Mouse (Mus musculus): ENCODE data around the gene Ndufs8. TPM values are rescaled to one million over a fixed set of nuclear protein-coding genes. Genes with fewer than 3 reads are reported as not detected.

Ndufs8 gene
- polyA plus RNA-seq, 1 experiment: 58.3 TPM

GRCm38 (mm10) chr19:3919928-3920327, 7.4 kb upstream of the Ndufs8 start:
- TF ChIP-seq CTCF (IDR thresholded peaks at IDR 0.05; ENCODE audit: control insufficient read depth, insufficient read depth, low read length): no peak
- no peak for TF ChIP-seq POLR2A (IDR thresholded peaks at IDR 0.05; ENCODE audit: borderline replicate concordance, control insufficient read depth, low read depth, low read length)
- no peak overlapping the region for H3K27ac ChIP-seq (ENCODE audit: control insufficient read depth, insufficient read depth, low read depth, low read length, poor library complexity)
- no peak overlapping the region for H3K4me3 ChIP-seq (replicated peaks; ENCODE audit: control insufficient read depth, low read depth, low read length)
- H3K4me1 ChIP-seq (ENCODE audit: control insufficient read depth, insufficient read depth, low read length): peaks cover 9% of the 10 kb centered on the region; the same call in 1 of the 2 replicates

- H3K27ac ChIP-seq (ENCODE audit: control insufficient read depth, insufficient read depth, low read depth, low read length, poor library complexity): no peak overlapping the region
- 78% methylated on average over 11 of the region's 11 CpGs for WGBS
- H3K4me3 ChIP-seq (replicated peaks; ENCODE audit: control insufficient read depth, low read depth, low read length): no peak overlapping the region
- TF ChIP-seq CTCF (IDR thresholded peaks at IDR 0.05; ENCODE audit: control insufficient read depth, insufficient read depth, low read length): no peak
- H3K4me1 ChIP-seq (ENCODE audit: control insufficient read depth, insufficient read depth, low read length): peaks cover 8% of the 10 kb centered on the region
These were observed 4.2 kb upstream of the Ndufs8 start for GRCm38 (mm10) chr19:3916727-3917126.

GRCm38 (mm10) chr19:3914535-3914934, 2.0 kb upstream of the Ndufs8 start:
- Histone ChIP-seq H3K27ac (ENCODE audit: control insufficient read depth, insufficient read depth, low read depth, low read length, poor library complexity) (peak overlapping the region; percentile 46; the same call in 1 of the 2 replicates), H3K4me1 (ENCODE audit: control insufficient read depth, insufficient read depth, low read length) (peaks cover 8% of the 10 kb centered on the region), H3K4me3 (replicated peaks; ENCODE audit: control insufficient read depth, low read depth, low read length) (no peak overlapping the region)

GRCm38 (mm10) chr19:3913692-3914091, 1.1 kb upstream of the Ndufs8 start:
- H3K4me3 ChIP-seq (replicated peaks; ENCODE audit: control insufficient read depth, low read depth, low read length): peak overlapping the region; percentile 78
- TF ChIP-seq CTCF (IDR thresholded peaks at IDR 0.05; ENCODE audit: control insufficient read depth, insufficient read depth, low read length): no peak
- TF ChIP-seq POLR2A (IDR thresholded peaks at IDR 0.05; ENCODE audit: borderline replicate concordance, control insufficient read depth, low read depth, low read length): no peak
- peaks cover 8% of the 10 kb centered on the region for H3K4me1 ChIP-seq (ENCODE audit: control insufficient read depth, insufficient read depth, low read length)
- 72% methylated on average over 8 of the region's 8 CpGs for WGBS
- H3K27ac ChIP-seq (ENCODE audit: control insufficient read depth, insufficient read depth, low read depth, low read length, poor library complexity): peak overlapping the region; percentile 58

More at GRCm38 (mm10) chr19:3914535-3914934, 2.0 kb upstream of the Ndufs8 start:
- 17% methylated on average over 5 of the region's 5 CpGs for WGBS
- no peak for TF ChIP-seq POLR2A (IDR thresholded peaks at IDR 0.05; ENCODE audit: borderline replicate concordance, control insufficient read depth, low read depth, low read length)
- no peak for TF ChIP-seq CTCF (IDR thresholded peaks at IDR 0.05; ENCODE audit: control insufficient read depth, insufficient read depth, low read length)

- WGBS: 81% methylated on average over 5 of the region's 5 CpGs
- TF ChIP-seq CTCF (IDR thresholded peaks at IDR 0.05; ENCODE audit: control insufficient read depth, insufficient read depth, low read length): no peak
- no peak for TF ChIP-seq POLR2A (IDR thresholded peaks at IDR 0.05; ENCODE audit: borderline replicate concordance, control insufficient read depth, low read depth, low read length)
- H3K4me1 ChIP-seq (ENCODE audit: control insufficient read depth, insufficient read depth, low read length): peaks cover 8% of the 10 kb centered on the region
- no peak overlapping the region for H3K27ac ChIP-seq (ENCODE audit: control insufficient read depth, insufficient read depth, low read depth, low read length, poor library complexity)
- no peak overlapping the region for H3K4me3 ChIP-seq (replicated peaks; ENCODE audit: control insufficient read depth, low read depth, low read length)
These were observed 2.4 kb downstream of the Ndufs8 start for GRCm38 (mm10) chr19:3910206-3910605.

DNA sequence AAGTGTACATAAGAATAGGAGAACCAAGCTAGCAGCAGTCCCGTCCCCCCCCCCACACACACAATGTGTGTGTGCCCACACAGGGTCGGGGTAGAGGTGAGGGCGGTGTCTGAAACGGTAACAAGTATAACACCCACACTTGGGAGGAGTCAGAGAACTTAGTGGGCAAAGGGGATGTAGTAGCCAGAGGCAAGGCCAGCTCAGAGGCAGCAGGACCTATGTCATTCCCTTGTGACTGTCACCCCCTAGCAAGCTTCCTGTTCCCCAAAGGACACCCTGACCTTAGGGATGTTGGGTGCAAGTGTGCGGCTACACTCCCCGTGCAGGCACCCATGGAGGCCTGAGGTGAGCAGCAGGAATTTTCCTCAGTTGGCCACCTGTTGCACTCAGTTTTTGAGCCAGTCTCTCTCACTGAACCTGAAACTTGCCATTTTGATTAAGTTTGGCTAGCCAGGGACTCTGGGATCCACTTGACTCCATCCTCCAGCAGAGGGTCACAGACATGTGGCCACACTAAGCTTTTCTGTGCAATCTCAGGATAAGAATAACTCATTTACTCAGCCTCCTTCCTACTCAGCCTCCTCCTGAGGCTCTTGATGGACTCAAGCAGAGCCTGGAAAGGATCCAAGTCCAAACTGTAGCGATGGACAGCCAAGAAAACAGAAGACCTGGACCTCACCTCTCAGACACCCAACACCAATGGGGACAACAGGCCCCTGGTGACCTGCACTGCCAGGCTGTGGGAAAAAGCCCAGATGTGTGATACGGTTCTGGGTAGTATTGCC, 4.5 kb downstream of the Ndufs8 start:
- TF ChIP-seq POLR2A (IDR thresholded peaks at IDR 0.05; ENCODE audit: borderline replicate concordance, control insufficient read depth, low read depth, low read length): no peak
- TF ChIP-seq CTCF (IDR thresholded peaks at IDR 0.05; ENCODE audit: control insufficient read depth, insufficient read depth, low read length): no peak
- no peak overlapping the region for H3K27ac ChIP-seq (ENCODE audit: control insufficient read depth, insufficient read depth, low read depth, low read length, poor library complexity)
- no peak overlapping the region for H3K4me3 ChIP-seq (replicated peaks; ENCODE audit: control insufficient read depth, low read depth, low read length)
- peaks cover 2% of the 10 kb centered on the region for H3K4me1 ChIP-seq (ENCODE audit: control insufficient read depth, insufficient read depth, low read length)
- WGBS: 52% methylated on average over 8 of the region's 8 CpGs

DNA sequence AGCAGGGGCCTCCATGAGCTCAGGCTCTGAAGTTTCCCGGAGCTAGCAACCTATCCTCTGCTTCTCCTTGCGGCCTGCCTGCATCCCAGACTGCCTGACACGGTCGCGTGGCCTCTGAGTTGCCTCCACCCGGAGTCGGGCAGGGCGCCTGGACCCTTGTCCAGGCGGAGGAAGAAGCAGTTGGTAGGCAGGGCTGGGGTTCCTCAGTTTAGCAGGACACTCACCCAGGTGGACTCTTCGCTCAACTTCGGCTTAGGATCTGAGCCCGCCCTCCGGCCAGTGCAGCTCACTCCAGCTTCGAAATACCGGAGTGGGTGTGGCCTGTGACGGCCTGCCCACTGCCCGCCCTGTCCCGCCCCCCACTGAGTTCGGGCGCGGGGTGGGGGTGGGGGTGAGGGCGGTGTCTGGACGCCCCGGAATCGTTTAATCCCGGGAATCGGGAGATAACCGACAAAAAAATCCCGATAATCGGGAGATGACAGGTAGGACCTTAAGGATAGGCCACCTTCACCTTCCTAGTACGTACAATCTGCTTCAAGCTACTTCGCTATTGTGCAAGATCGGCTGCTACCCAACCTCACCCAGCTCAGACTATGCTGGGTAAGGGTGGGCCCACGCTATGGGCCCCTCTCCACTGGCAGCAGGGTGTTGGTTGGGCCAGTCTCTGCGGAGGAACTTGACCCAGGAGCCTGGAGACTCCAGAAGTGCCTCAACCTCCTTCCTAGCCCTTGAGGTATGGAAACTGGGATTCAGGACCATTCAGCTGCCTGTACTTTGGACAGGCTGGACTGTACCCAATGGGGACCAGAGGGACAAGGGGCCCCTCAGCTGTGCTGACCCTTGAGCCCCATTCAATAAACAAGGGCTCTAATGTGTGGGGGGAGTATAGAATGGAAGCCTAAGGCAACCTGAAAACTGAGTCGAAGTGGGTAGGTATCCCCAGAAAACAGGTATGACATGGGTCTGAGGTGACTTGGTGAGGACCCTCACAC, 5.5 kb downstream of the Ndufs8 start, which contains the start of gene Tcirg1:
Tcirg1 (minus strand) TSS at position 339 of the 992 bp plus-strand sequence.
- Histone ChIP-seq H3K4me3 (replicated peaks; ENCODE audit: control insufficient read depth, low read depth, low read length) (peak within 1 kb of the TSS; percentile 72), H3K4me1 (ENCODE audit: control insufficient read depth, insufficient read depth, low read length) (peaks cover 2% of the 10 kb centered on the region), H3K27ac (ENCODE audit: control insufficient read depth, insufficient read depth, low read depth, low read length, poor library complexity) (peak within 1 kb of the TSS; percentile 83)
- WGBS: 3% methylated on average over 36 of the region's 36 CpGs
- TF ChIP-seq CTCF (IDR thresholded peaks at IDR 0.05; ENCODE audit: control insufficient read depth, insufficient read depth, low read length) (no peak), POLR2A (IDR thresholded peaks at IDR 0.05; ENCODE audit: borderline replicate concordance, control insufficient read depth, low read depth, low read length) (peak; percentile 75; the same call in 1 of the 2 replicates)

GRCm38 (mm10) chr19:3906326-3906725, 6.2 kb downstream of the Ndufs8 start:
- 2% methylated on average over 10 of the region's 10 CpGs for WGBS
- Histone ChIP-seq H3K27ac (ENCODE audit: control insufficient read depth, insufficient read depth, low read depth, low read length, poor library complexity) (peak overlapping the region; percentile 83), H3K4me3 (replicated peaks; ENCODE audit: control insufficient read depth, low read depth, low read length) (peak overlapping the region; percentile 72), H3K4me1 (ENCODE audit: control insufficient read depth, insufficient read depth, low read length) (peaks cover 2% of the 10 kb centered on the region)
- no peak for TF ChIP-seq POLR2A (IDR thresholded peaks at IDR 0.05; ENCODE audit: borderline replicate concordance, control insufficient read depth, low read depth, low read length)
- TF ChIP-seq CTCF (IDR thresholded peaks at IDR 0.05; ENCODE audit: control insufficient read depth, insufficient read depth, low read length): no peak
